Mouse (Mus musculus): Measurements from ENCODE around the gene 4933415A04Rik.

4933415A04Rik gene

DNA sequence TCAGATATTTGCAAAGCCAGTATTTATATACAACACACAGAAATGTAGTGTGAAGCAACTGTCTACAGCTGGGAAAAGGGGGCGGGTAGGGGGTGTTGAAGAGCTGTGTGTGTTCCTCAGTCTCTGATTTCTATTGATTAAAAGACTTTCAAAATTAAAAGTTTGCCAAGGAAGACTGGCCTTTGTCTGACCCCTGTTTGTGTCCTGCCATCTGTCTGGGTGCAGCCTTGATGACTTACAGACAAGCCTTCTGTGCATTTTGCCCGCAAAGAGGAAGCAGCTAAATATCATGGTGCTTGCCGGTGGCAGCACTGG, 11.8 kb upstream of the 4933415A04Rik start:
- no peak for DNase-seq (ENCODE audit: low spot score)

DNA sequence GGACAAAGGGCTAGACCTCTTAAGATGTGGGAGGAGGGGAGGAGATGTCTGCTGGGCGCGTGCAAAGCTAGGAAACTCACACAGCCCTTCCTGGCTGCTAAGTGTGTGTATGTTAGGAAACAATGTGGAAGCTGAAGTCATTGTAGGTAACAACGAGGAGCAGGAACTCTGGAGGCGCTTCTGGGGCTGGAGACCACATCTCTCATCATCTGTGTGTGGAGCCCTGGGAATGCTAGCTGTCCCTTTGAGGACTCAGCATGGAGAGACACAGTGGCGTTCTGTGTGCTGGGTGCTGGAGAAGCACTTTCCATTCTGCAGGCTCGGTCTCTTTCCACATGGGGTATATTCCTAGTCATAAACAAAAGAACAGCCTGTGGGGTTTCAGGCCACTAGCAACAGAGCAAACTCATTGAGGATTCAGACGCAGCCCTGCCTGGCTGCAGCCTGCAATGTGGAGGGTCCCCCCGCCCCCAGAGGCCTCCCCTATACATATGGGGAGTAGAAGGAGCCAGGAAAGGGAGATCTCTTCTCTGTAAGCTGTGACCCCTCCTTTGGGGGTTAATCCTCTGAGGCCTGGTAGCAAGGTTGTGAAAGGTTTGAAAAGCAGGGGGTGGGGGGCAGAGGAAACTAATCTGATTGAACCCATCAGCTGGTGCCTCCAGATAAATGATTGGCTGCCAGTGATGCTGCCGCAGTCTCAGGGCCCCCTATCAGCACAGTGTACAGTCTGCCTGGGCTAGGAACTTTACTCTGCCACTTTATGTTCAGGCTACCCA, 11.3 kb upstream of the 4933415A04Rik start:
- no peak for DNase-seq (ENCODE audit: low spot score)

DNA sequence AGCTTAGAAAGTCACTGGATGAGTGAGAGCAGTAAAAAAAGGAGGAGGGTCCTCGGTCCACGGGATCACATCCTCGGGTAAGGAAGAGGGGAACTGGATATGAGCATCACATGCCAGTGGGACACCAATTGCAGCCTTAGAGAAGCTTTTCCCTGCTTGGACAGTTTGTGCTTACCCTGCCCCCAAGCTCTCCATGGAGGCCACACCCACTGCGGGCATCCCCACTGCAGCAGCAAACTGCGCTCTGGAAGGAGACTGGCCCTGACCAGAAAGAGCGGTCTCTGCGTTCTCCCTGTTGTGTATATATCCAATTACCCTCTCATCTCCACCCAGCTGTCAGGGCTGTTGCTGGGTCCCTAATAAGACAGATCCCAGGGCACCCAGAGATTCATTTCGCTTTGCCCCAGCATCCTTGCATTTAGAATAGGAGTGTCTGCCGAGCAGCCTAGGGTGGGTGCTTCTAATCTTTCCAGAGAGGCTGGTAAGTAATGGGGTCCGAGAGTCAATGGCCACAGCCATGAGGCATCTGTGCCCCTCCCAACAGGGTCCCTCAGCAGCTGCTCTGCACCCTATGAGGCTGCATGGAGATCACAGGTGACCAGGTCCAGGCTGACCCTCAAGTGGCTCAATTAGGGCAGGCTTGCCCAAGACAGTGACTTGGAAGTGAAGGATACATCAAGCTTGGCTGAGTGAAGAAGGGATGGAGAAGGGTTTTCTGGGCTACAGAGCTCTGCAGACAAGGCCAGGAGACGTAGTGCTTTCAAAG, 8.9 kb upstream of the 4933415A04Rik start:
- no peak for DNase-seq (ENCODE audit: low spot score)

DNA sequence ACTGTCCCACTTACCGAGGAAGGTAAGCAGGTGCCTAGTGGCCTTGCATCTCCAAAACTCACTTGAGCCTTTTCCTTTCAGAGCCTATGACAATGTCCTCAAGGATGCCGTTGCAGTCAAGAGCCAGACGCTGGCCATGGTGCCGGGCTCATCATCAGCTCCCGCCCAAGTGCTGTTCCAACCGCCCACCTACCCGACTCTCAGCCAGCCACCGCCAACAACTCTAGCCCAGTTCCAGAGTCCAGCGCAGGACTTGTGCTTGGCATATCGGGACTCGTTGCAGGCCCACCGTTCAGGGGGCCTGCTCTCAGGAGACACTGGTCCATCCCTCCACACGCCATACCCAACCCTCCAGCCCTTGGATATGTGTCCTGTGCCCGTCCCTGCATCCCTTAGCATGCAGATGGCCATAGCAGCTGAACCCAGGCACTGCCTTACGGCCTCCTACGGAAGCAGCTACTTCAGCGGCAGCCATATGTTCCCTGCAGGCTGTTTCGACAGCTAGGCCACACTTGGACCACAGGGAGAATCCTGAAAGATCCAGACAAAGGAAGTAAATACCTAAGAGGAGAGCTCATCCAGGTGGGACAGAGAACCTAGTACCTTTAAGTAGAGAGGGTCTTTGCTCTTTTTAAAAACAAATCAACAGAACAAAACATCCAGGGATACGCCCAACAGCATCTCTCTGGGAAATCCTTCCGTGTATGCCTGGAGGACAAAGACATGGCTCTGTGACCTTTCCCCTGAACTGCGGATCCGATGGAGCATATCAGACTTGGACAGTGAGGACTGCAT, 1.4 kb upstream of the 4933415A04Rik start:
- no peak for DNase-seq (ENCODE audit: low spot score)

DNA sequence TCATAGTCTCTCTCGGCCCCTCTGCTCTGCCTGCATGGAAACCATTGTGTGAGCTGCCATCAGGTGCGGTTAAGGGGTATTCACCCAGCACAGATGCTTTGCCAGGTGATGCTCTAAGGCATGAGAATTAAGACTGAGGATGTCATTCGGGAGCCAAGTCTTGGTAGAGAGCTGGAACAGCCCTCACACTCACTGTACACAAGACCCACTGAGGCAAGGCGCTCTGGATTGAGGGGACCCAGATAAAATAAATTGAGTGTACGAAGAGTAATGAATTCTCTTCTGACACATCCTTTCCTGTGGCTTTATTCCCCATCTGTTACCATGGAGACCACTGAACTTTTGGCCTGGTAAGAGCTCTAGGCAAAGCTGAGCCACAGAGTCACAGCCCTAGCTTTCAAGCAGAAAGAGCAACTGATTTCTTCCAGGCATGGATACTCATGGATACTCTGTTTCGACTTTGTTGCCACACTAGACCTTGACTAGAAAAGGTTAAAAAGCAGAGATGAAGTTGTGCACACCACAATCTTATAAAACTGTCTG, 2.8 kb downstream of the 4933415A04Rik start:
- no peak for DNase-seq (ENCODE audit: low spot score)

DNA sequence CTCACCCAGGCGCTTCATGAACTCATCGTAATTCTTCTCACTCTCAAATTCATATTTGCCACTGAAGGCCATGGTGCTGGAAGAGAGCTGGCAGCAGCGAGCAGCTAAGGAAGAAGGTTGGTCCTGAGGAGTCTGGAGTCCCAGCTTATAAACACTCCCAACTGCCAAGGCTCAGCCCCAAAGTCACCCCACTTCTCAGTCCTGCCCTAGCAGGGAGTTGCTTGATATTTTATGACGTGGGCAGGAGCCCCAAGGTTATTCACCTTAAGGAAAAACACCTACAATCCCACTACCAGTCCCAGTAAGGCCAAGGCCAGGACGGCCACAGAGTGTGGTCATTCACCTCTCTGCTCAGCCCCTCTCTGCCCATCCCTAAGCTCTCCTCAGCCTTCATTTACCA, 14.6 kb downstream of the 4933415A04Rik start, which contains the start of gene Fabp6:
TSS of gene Fabp6 (minus strand) at position 101 of the 400 bp plus-strand sequence.
- no peak for DNase-seq (ENCODE audit: low spot score)

DNA sequence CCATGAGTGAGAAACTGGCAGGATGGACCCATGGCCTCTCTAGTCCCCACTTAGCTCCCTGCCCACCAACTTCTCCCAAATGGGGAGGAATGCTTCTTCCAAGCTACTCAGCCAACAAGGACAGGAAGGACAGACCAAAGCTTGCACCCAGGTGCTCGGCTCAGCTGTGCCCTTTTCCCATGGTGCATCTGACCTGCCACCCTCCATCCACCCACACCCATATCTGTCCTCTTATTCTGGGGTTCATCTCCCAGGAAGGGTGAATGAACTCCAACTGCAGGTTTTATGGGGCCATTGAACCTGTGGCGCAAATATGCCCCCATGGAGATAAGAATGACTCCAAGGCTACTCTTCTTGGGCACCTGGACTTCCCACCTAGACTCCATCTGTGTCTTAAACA, 17.4 kb downstream of the 4933415A04Rik start:
- no peak for DNase-seq (ENCODE audit: low spot score)

DNA sequence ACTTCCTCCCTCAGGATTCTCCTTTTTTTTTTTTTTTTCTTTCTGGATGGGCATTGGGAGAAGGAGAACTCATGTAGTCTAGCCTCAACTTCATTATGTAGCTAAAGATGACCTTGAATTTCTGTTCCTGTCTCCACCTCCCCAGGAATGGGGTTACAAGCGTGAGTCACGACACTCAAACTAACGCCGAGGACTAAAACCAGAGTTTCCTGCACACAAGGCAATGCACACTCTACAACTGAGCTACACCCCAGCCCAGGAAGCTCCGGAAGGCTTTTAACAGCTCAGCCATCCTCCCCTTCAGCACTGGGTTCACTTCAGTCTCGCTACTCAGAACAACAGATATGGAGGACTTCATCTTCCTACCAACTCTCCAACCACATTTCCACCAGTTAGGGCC, 18.1 kb downstream of the 4933415A04Rik start:
- DNase-seq (ENCODE audit: low spot score) = no peak

DNA sequence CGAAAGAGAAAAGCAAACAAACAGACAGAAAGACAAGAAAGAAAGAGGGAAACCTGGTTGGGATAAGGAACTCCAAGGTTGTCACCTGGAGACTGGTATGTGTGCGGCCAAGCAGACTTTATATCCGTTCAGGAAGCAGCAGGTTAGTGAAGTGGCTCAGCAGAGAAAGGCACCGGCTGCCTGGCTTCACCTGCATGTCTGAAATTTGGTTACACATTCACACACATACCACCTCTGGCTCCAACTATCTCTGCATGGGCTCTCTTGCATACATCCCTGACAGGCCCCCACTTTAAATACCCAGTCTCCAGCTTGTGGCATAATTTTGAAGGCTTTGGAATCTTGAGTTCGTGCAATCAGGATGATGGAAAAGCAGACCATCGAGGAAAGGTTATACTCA, 19.0 kb downstream of the 4933415A04Rik start:
- no peak for DNase-seq (ENCODE audit: low spot score)

DNA sequence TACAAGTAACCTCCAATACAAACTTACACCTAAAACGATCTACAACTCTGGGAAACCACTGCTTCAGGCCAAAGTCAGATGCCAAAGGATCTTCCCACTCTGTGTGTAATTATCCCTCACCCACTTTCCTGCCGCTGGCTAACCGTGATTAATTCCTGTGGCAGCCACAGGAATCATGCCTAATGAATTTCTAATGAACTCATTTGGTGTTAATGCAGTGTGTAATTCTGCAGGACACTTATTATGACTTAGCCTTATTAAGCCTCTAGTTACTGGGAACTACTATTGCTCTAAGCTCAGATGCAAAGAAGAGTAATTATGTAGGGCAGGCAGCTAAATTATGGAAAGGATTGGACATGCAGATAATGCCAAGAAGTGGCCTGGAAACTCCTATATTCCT, 21.6 kb downstream of the 4933415A04Rik start:
- DNase-seq (ENCODE audit: low spot score) = no peak

DNA sequence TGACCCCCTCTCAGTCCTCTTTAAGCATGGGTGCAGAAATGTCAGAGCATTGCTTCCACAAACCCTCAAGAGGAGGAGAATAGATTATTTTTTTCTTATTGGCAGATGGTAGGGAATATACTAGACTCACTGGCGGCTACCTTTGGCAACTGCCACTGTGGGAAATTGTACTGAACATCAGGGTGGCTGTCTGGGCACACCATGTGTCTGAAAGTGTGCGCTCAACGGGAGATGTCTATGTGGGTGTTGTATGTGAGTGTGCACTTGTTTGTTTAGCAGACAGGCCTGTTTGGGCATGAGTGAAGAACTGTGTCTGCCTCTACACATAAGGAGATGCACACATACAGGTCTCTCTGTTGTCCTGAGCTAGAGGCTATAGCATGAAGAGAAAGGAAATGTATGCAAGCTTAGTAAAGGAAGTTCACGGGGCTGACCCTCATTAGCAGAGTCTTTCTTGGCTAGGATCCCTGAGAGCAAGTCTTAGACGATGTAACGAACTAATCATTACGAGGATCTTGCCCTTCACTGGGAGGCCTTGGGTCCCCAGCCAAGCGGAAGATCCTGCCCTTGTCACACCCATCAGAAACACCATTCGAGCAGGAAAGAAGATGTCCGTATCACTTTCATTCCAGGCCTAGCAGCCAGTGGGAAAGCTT, 23.3 kb downstream of the 4933415A04Rik start:
- DNase-seq (ENCODE audit: low spot score) = no peak

DNA sequence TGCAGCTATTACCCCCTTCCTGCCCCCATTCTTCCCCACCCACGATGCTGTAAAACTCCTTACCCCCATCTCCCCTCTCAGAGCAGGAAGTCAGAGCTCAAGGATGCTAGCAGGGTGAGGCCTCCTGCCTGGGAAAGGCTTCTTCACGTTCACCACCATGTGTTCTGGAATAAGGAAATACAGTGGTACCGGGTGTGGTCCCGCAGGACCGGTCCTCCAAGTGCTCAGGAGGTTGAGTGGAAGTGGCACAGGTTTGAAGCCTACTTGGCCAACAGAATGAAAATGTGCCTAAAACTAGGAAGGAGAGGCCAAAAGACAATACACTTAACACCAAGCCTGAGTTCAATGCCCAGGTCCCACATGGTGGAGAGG, 23.8 kb downstream of the 4933415A04Rik start:
- DNase-seq (ENCODE audit: low spot score) = no peak

DNA sequence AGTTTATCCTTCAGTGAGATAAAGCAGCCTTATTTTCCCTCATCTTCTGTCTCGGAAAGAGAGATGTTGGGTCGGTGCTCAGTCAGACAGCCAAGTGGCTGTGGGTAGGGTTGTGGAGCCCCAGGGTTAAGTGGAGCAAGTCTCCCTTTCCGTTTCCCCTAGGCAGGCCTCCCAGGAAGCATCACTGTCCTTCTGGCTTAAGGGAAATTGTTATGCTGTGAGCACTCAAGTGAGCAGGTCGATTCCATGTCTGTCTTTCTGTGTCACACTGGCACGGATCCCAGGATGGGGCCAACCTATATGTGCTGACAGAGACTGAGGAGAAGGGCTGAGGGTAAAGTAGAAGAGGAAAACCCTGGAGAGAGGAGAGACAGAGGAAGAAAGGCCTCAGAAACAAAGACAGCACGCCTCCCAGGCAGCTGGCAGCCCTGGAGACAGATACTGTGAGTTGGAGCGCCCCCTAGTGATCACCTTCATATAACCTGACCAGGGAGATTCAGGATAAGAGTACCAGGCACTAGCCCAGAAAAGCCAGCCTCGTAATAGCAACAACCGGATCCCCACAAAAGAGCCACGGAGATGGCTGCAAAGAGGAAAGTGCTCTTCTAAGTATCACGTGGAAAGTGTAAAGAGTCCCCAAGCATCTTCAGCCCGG, 26.1 kb downstream of the 4933415A04Rik start:
- peak; percentile 85 for DNase-seq (ENCODE audit: low spot score)

DNA sequence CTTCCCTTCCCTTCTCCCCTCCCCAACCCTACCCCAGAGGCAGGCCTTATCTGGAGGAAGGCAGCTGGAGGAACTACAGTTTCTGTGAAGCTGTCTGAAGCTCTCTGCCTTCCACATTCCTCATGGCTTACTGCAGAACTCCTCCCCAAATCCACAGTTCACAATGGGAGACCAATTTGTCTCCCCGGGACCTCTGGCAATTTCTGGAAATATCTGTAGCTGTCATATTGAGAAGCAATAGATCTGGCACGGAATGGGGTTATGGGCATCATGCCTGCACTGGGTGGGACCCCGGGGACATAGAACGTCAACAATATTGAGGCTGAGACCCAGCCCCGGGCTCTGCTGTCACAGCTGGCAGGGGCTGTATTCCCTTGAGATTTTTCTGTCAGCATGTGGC, 31.1 kb downstream of the 4933415A04Rik start:
- DNase-seq (ENCODE audit: low spot score) = no peak

DNA sequence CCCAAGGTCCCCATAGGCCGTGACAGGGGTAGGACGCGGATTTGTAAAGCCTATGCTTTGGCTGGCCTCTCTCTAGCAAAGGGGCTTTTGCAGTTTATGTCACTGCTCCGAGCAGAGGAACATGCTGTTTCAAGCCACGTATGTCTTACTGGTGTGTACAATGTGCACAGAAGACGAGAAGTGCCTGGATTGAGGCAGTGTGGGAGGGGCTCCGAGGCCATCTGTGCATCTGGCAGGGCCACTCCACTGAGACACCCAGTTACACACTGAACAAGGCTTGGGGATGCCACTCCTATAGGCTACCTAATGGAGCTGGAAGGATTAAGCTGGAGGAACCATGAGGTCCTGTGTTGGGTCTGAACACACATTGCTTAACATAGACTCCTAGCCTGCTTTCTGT, 31.6 kb downstream of the 4933415A04Rik start:
- DNase-seq (ENCODE audit: low spot score) = no peak

DNA sequence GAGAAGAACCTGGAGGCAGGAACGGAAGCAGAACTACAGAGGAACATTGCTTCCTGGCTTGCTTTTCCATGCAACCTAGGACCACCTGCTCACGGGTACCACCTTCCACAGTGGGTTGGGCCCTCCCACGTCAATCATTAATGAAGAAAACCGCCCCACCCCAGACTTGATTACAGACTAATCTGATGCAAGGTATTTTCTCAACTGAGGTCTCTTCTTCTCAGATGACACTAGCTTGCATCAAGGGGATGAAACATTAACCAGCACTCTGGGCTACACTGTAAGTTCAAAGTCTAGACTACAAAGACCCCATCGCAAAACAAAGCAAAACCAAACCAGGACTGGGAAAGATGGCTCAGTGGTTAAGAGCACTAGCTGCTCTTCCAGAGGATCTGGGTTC, 34.9 kb downstream of the 4933415A04Rik start:
- no peak for DNase-seq (ENCODE audit: low spot score)

DNA sequence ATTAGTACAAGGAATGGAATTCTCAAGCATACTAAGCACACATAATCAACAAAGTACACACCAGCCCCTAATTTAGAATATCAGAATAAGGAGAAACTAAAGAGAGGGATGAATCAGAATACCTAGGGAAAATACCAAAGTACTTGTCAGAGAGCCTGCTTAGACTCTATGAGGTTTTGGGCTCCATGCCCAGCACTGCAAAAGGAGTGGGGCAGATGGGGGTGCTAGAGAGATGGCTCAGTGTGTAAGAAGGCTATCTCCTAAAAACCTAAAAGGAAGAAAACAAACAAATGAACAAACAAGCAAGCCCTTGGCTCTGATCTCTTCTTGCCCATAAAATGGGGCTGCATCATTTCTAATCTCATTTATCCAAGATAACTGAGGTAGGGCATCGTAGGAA, 37.5 kb downstream of the 4933415A04Rik start:
- DNase-seq (ENCODE audit: low spot score) = no peak

DNA sequence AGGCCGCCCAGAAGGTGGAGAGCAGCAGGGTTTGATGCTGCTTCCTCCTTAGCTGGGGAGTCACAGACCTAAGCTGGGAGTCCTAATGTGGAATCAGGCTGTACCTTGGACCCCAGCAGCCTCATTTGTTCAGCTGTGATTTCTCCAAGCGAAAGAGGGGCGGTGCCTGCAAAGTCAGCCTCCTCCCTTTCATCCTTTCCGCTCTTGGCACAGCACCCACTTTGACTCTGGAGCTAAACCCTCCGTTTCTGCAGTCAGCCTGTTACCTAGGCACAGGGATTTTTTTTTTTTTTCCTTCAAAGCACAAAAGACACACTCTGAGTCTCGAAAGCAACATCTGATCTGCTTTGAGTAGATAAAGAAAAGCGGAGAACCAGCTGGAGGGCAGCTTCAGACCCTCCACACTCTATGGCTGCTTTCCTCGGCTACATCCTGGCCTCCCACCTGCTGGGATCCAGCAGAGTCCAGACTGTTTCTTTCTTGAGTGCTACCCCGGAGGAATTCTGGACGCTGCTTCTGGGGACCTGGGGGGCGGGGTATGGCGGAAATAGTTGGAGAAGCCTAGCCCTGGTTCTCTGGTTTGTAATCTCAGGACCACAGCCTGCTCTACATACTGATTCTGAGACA, 39.6 kb downstream of the 4933415A04Rik start:
- no peak for DNase-seq (ENCODE audit: low spot score)

DNA sequence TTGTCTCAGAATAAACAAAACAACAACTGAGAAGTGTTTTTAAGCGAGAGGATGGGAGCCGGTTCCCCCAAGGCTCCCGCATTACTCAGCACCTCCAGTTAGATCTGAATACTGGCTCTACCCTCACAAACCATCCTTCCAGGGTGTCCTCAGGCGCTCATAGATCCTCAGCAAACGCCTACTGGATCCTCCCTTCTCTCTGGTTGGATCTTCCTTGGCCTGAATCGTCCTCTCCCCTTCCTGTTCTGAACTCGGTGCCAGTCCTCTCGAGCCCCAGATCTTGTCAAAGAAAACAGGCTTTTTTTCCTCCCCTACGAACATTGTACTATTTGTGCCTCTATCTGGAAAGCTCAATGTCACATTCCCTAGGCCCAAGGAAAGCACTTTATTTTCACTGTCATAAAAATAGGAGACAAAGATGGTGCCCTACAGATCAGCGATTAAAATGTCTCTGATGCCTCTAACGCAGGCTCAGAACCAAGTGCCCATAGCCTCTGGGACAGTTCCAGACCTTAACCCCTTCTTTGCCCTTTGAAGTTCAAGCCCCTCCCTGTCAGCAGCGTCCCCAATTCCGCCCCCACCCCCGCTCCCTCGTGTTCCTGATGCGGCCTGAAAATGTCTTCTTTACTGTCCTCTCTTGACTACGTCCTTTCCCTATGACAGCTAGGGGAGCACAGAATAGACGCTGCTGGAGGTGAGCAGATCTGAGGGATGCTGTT, 40.2 kb downstream of the 4933415A04Rik start:
- DNase-seq (ENCODE audit: low spot score) = no peak

DNA sequence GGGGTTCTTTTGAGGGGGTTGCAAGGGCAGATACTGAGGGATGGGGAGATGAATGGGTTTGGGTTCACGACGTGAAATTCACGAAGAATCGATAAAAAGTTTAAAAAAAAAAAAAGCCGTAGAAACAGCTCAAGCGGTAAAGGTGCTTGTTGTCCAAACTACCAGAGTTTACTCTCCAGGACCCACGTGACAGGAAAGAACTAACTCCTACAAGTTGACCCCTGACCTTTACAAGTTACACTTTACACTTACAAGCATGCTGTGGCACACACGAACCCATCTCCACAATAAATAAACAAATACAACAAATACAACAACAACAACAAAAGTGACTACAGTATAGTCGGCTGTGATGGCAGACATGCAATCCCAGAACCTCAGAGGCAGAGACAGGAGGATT, 44.8 kb downstream of the 4933415A04Rik start:
- no peak for DNase-seq (ENCODE audit: low spot score)

Measured in layer of hippocampus, adult 9-10 months (tissue).